Mouse (Mus musculus) limb, embryonic 13.5 days (tissue): ENCODE results near the gene Coa3. TPM values are rescaled to one million over a fixed set of nuclear protein-coding genes. Genes with fewer than 3 reads are reported as not detected.
A peak's percentile ranks its signal among the peaks of the same experiment; 100 is the strongest.

Source experiments
- ATAC-seq: fragments of 200-750 bp; cut with Nextera tagmentation; 2 replicates; pipeline ENCODE4 v1.8.0; 2017; ENCODE audit warnings: low read depth, moderate number of reproducible peaks, moderate TSS enrichment; ENCODE audit not compliant: low FRiP score
- H3K27ac ChIP-seq: fragments of 300-500 bp; sonication (generic); 2 replicates; pipeline ENCODE4 v1.5.1; 2015; ENCODE audit warnings: inconsistent platforms, mild to moderate bottlenecking, moderate library complexity
- H3K27me3 ChIP-seq: fragments of 300-500 bp; sonication (generic); 2 replicates; pipeline ENCODE4 v1.6.1; 2015; ENCODE audit warnings: mild to moderate bottlenecking, inconsistent platforms
- H3K36me3 ChIP-seq: fragments of 300-500 bp; sonication (generic); 2 replicates; pipeline ENCODE4 v1.6.1; 2015; ENCODE audit warnings: inconsistent platforms, mild to moderate bottlenecking, moderate library complexity
- H3K4me1 ChIP-seq: fragments of 300-500 bp; sonication (generic); 2 replicates; pipeline ENCODE4 v1.6.1; 2015; ENCODE audit warnings: inconsistent platforms
- H3K4me2 ChIP-seq: fragments of 300-500 bp; sonication (generic); replicated peaks from 2 replicates; pipeline ENCODE4 v1.6.1; 2015; ENCODE audit warnings: inconsistent platforms, mild to moderate bottlenecking, moderate library complexity
- H3K4me3 ChIP-seq: fragments of 300-500 bp; sonication (generic); 2 replicates; pipeline ENCODE4 v1.5.1; 2015; ENCODE audit warnings: moderate library complexity, mild to moderate bottlenecking, inconsistent platforms
- H3K9ac ChIP-seq: fragments of 300-500 bp; sonication (generic); 2 replicates; pipeline ENCODE4 v1.6.1; 2015; ENCODE audit warnings: mild to moderate bottlenecking, inconsistent platforms
- H3K9me3 ChIP-seq: fragments of 300-500 bp; sonication (generic); 2 replicates; pipeline ENCODE4 v1.6.1; 2016; ENCODE audit warnings: inconsistent platforms
- WGBS: fragments of 180-500 bp; shearing (Covaris S2); methylation state at CpG from one replicate; pipeline ENCODE4 v1.1.7; 2015; 5-methylcytosine and 5-hydroxymethylcytosine counted together
- polyA plus RNA-seq: library from polyadenylated mRNA; unstranded; fragments of >200 nt; fragmentation: Nextera tagmentation; extraction: Ambion mirVana; gene quantifications from 2 replicates; pipeline ENCODE4 v1.2.1, GENCODE M21; 2015

Gene Coa3
- polyA plus RNA-seq, 1 experiment from 2014 or later: 175 TPM

DNA sequence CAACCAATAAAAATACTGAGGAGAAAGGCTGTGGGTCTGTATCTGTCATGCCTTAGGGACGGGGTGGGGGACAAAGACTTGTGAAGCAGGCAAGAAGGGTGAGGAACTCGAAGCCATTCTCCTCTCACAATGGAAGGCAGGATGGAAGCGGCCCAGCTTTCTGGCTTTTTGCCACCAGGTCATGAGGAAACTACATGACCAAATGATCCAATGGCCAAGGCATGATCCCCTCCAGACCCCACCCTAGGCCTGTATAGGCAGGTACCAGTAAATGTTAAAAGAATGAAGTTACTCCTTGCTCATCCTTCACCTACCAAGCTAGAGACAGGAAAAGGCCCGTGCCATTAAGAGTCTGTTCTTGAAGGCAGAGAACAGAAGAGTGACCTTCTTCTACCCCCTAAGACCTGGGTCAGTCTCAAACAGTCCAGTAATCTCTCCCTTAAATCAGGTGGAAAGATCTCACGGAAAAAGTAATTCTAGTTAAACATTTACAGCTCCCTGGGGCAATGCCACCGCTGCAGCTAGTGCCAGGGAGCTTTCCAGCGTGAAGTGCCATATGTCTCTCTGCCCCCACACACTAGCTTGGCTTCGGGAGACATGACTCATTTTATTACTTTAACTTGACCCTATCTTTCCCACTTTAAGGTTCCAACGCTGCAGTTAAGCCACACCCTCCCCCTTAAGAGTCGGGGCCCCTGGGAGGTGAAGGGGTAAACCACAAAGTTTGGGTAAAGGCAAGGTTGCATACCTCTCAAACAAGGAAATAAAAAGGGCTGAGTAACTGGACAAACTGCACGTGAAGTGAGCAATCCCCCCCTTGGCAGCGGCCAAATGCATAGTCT is 1.3 kb downstream of the Coa3 start:
- peak overlapping the region; percentile 72 for H3K4me3 ChIP-seq
- H3K9ac ChIP-seq: peak overlapping the region; percentile 80
- WGBS: 50% methylated on average over 12 of the region's 12 CpGs
- H3K9me3 ChIP-seq: no peaks in the 10 kb centered on the region
- ATAC-seq: no peak
- H3K4me1 ChIP-seq: peaks cover 27% of the 10 kb centered on the region
- H3K27me3 ChIP-seq: peaks cover 16% of the 10 kb centered on the region; the same call in 1 of the 2 replicates
- H3K27ac ChIP-seq: no peak overlapping the region
- H3K4me2 ChIP-seq: peak overlapping the region; percentile 77
- H3K36me3 ChIP-seq: peaks cover 14% of the 10 kb centered on the region

DNA sequence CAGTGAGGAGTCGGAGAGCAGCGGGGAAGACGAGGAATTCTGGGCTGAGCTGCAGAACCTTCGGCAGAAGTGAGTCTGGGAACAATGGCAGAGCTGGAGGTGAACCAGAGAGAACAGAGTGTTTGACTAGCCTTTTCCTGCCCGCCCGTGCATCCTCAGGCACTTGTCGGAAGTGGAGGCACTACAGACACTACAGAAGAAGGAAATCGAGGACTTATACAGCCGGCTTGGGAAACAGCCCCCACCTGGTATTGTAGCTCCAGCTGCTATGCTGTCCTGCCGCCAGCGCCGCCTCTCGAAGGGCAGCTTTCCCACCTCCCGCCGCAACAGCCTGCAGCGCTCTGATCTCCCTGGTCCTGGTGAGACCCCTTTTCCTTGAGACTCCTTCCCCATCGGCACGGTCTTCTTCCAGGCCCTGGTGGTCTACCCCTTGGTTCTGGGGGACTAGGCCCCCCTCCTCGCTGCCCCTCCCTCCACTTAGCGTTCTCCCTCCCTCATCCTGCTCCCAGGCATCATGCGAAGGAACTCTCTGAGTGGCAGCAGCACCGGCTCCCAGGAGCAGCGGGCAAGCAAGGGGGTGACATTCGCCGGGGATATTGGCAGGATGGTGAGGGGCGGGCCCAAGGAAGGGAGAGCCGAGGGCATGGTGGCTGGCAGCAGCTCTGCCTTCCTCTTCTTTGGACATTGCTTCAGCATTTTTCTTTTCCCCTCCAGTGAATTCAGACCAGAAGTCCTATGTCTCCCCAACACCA is 2.4 kb downstream of the Coa3 start:
- no peak for ATAC-seq
- Histone ChIP-seq H3K9ac (0 out of 2 replicates have a peak overlapping the region, but pooled peaks have one; percentile 31), H3K4me3 (no peak overlapping the region), H3K36me3 (peaks cover 14% of the 10 kb centered on the region), H3K27ac (no peak overlapping the region), H3K9me3 (no peaks in the 10 kb centered on the region), H3K27me3 (peaks cover 16% of the 10 kb centered on the region; the same call in 1 of the 2 replicates), H3K4me2 (peak overlapping the region; percentile 31), H3K4me1 (peaks cover 27% of the 10 kb centered on the region)
- WGBS: 32% methylated on average over 27 of the region's 27 CpGs

DNA sequence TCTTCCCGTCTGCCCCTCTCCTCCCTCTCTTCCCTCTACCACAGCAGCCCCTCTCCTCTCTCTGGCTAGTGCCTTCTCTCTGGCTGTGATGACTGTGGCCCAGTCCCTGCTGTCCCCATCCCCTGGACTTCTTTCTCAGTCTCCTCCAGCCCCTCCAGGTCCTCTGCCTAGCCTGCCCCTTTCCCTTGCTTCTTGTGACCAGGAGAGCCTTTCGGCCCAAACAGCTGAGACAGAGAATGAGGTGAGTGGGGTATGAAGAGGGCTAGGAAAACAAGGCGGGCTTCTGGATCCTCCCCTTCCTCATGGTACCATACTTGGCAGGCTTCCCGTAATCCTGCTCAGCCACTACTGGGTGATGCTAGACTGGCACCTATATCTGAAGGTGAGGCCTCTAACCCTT is 3.6 kb downstream of the Coa3 start:
- no peak overlapping the region; the same call in 1 of the 2 replicates for H3K9ac ChIP-seq
- ATAC-seq: no peak
- peaks cover 14% of the 10 kb centered on the region for H3K36me3 ChIP-seq
- WGBS: 65% methylated on average over 4 of the region's 4 CpGs
- no peak overlapping the region for H3K4me3 ChIP-seq
- no peak overlapping the region for H3K27ac ChIP-seq
- no peaks in the 10 kb centered on the region for H3K9me3 ChIP-seq
- H3K4me2 ChIP-seq: no peak overlapping the region
- H3K27me3 ChIP-seq: peaks cover 19% of the 10 kb centered on the region; the same call in 1 of the 2 replicates
- H3K4me1 ChIP-seq: peaks cover 27% of the 10 kb centered on the region

DNA sequence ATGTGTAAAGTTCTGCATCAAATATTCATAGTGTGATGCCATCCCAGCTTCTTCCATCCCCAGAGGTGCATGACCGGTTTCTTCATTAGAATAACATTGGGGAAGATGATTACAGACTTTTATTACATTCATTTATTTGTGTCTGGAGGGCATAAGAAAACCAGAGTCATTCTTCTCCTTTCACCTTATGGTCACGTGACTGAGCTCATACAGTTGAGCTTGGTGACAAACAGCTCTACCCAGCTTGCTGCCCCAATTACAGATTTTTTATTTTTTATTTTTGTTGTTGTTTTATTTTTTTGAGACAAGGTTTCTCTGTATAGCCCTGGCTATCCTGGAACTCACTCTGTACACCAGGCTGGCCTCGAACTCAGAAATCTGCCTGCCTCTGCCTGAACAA is 6.5 kb downstream of the Coa3 start:
- ATAC-seq: no peak
- peaks cover 41% of the 10 kb centered on the region for H3K27me3 ChIP-seq
- H3K27ac ChIP-seq: no peak overlapping the region
- H3K9me3 ChIP-seq: no peaks in the 10 kb centered on the region
- no peak overlapping the region for H3K4me2 ChIP-seq
- peaks cover 14% of the 10 kb centered on the region for H3K36me3 ChIP-seq
- peaks cover 13% of the 10 kb centered on the region for H3K4me1 ChIP-seq
- H3K4me3 ChIP-seq: no peak overlapping the region
- H3K9ac ChIP-seq: no peak overlapping the region
- WGBS: 78% methylated on average over 3 of the region's 3 CpGs

DNA sequence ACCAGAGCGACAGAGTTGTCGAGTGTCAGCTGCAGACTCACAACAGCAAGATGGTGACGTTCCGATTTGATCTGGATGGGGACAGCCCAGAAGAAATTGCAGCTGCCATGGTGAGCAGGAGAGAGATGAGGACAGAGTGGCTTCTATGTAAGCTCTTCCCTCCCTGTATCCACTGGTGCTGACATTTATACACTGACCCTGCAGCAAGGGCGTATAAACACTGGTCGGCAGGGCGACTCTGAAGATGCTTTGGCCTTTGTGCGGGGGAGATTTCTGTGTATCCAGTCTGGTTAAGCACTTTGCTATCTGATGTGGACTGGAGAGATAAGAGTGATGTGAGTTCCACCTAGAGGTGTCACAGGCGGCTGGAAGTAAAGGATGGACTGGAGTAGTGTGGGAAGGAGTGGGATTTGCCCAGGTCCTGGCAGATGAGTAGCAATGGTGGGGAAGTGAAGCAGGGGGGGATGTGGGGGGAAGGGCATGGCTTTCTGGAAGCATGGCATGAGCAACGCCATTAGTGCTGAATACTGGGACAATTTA is 9.3 kb downstream of the Coa3 start:
- no peaks in the 10 kb centered on the region for H3K9me3 ChIP-seq
- WGBS: 11% methylated on average over 10 of the region's 10 CpGs
- peaks cover 56% of the 10 kb centered on the region for H3K27me3 ChIP-seq
- H3K9ac ChIP-seq: peak overlapping the region; percentile 10; the same call in 1 of the 2 replicates
- ATAC-seq: no peak
- H3K27ac ChIP-seq: no peak overlapping the region
- no peak overlapping the region for H3K4me2 ChIP-seq
- peaks cover 8% of the 10 kb centered on the region for H3K4me1 ChIP-seq
- H3K4me3 ChIP-seq: no peak overlapping the region
- no peaks in the 10 kb centered on the region; the same call in 1 of the 2 replicates for H3K36me3 ChIP-seq

DNA sequence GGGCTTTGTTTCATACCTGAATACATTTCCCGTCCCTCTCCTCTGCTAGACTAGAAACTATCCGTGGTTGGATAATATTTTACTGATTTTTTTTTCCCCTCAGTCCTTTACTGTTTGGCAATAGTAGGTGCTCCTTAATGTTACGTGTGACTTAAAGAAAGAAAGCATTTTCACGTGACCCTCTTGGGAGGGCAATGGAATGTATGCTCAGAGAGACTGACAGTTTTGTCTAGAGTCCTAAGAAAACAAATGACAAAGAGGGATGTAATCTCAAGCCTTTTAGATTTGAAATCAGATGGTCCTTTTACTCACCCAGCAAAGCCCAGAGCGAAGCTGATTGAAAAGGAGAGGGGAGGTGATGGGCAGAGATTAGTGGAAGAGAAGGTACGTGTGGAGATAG is 13.0 kb downstream of the Coa3 start:
- no peaks in the 10 kb centered on the region for H3K36me3 ChIP-seq
- H3K9me3 ChIP-seq: no peaks in the 10 kb centered on the region
- H3K4me1 ChIP-seq: peaks cover 35% of the 10 kb centered on the region
- no peak overlapping the region for H3K27ac ChIP-seq
- no peak for ATAC-seq
- 29% methylated on average over 6 of the region's 6 CpGs for WGBS
- no peak overlapping the region for H3K4me3 ChIP-seq
- peak overlapping the region; percentile 60 for H3K4me2 ChIP-seq
- H3K27me3 ChIP-seq: peaks cover 88% of the 10 kb centered on the region
- H3K9ac ChIP-seq: no peak overlapping the region

DNA sequence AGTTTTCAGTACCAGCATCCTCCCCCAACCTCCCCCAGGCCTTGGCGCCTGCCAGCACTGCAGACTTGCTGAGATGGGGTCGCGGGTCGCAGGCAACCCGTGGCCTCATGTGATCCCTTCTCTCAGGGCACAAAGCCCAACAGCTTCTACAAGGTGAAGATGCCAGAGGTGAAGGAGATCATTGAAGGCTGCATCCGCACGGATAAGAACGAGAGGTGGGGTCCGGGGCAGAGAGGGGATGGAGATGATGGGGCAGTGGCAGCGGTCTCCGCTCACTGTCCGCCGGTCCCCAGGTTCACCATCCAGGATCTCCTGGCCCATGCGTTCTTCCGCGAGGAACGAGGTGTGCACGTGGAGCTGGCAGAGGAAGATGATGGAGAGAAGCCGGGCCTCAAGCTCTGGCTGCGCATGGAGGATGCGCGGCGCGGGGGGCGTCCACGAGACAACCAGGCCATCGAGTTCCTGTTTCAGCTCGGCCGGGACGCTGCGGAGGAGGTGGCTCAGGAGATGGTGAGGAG is 13.9 kb downstream of the Coa3 start:
- H3K4me1 ChIP-seq: peaks cover 41% of the 10 kb centered on the region
- peaks cover 82% of the 10 kb centered on the region for H3K27me3 ChIP-seq
- peak overlapping the region; percentile 60 for H3K4me2 ChIP-seq
- H3K9ac ChIP-seq: peak overlapping the region; percentile 46
- peak overlapping the region; percentile 38 for H3K4me3 ChIP-seq
- no peaks in the 10 kb centered on the region for H3K36me3 ChIP-seq
- 3% methylated on average over 31 of the region's 31 CpGs for WGBS
- no peaks in the 10 kb centered on the region for H3K9me3 ChIP-seq
- ATAC-seq: no peak
- no peak overlapping the region for H3K27ac ChIP-seq

DNA sequence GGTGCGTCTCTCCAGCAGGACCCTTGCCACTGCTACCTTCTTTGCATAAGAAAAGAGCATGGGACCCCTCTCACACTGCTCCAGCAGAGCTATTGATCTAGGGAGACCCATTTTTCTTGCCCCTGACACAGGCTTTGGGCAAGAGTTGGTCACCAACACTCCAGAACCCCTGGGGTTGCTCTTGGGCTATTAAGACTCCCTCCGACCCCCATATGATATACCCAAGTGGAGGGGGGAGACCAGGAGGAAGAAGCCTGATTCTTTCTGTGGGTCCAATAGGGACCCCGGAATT is 15.0 kb downstream of the Coa3 start:
- peaks cover 4% of the 10 kb centered on the region; the same call in 1 of the 2 replicates for H3K36me3 ChIP-seq
- no peak overlapping the region for H3K27ac ChIP-seq
- WGBS: 8% methylated on average over 3 of the region's 3 CpGs
- H3K27me3 ChIP-seq: peaks cover 72% of the 10 kb centered on the region
- H3K4me1 ChIP-seq: peaks cover 52% of the 10 kb centered on the region
- no peaks in the 10 kb centered on the region for H3K9me3 ChIP-seq
- no peak overlapping the region for H3K9ac ChIP-seq
- H3K4me3 ChIP-seq: 0 out of 2 replicates have a peak overlapping the region, but pooled peaks have one; percentile 5
- 0 out of 2 replicates have a peak overlapping the region, but pooled peaks have one; percentile 4 for H3K4me2 ChIP-seq
- ATAC-seq: no peak

DNA sequence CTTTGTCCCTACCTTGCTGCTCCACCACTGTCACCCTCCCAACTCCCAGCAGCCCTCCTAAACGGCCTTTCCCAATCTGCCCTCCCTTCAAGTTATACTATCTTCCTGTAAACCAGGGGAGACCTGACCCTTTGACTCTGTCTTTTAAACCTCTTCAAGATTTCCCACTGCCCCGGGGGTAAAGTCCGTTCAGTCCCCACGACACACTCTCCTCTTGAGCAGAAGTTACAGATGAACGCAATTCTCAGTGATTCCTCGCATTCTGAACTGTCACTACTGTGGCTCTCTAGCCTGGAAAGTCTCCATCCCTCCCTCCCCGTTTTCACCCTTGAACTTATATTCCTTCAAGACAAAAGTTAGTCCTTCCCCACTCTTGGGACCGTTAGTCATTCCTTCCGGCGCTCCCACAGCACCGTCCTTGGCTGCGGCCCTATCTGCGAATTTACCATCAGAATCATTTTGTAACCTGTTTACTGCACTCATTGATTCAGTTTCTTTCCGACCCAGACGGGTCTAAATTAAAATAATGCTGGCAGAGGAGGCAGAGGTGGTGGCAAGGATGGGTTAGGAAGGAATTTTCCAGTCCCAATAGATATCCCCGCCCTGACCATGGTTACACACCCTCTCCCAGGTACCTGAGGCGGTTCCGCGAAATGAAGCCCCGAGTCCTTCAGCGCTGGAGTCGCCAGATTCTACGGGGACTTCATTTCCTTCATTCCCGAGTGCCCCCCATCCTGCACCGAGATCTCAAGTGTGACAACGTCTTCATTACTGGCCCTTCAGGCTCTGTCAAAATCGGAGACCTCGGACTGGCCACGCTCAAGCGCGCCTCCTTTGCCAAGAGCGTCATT is 15.6 kb downstream of the Coa3 start:
- 5% methylated on average over 32 of the region's 32 CpGs for WGBS
- Histone ChIP-seq H3K27me3 (peaks cover 66% of the 10 kb centered on the region), H3K4me3 (peak overlapping the region; percentile 62), H3K36me3 (peaks cover 10% of the 10 kb centered on the region), H3K9ac (no peak overlapping the region), H3K4me2 (peak overlapping the region; percentile 99), H3K27ac (no peak overlapping the region), H3K4me1 (peaks cover 57% of the 10 kb centered on the region), H3K9me3 (no peaks in the 10 kb centered on the region)
- ATAC-seq: no peak

DNA sequence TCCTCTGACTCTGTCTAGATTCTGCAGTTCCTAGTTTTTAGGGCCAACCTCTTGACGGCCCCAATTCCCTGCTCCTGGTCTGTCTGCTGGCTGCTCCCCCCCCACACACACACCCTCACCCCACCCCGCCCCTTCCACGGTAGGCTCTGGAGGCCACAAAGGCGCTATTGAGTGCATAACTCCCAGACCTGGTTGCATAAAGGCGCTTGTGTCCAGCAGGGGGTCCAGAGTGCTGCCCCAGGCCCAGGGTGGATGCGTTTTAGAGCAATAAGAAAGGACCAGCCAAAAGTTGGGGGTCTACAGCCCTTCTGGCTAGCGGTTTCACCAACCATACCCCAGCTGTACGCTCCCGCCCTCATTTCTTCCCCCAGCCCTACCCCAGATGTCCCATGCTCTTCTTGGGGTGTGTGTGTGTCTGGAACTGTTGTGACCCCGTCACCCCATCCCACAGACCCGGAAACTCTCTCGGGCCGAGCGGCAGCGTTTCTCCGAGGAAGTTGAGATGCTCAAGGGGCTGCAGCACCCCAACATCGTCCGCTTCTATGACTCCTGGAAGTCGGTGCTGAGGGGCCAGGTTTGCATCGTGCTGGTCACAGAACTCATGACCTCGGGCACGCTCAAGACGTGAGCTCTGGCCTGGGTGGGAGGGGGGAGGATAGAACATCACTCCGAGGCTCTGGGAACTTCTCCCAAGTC is 16.5 kb downstream of the Coa3 start:
- Histone ChIP-seq H3K36me3 (peaks cover 19% of the 10 kb centered on the region), H3K9ac (peak overlapping the region; percentile 51; the same call in 1 of the 2 replicates), H3K4me1 (peaks cover 61% of the 10 kb centered on the region), H3K27ac (no peak overlapping the region), H3K4me3 (peak overlapping the region; percentile 62), H3K27me3 (peaks cover 60% of the 10 kb centered on the region), H3K9me3 (no peaks in the 10 kb centered on the region), H3K4me2 (peak overlapping the region; percentile 99)
- no peak for ATAC-seq
- 2% methylated on average over 23 of the region's 24 CpGs for WGBS
